Mouse (Mus musculus): ENCODE measurements around the gene Amigo2. TPM values are rescaled to one million over a fixed set of nuclear protein-coding genes. Genes with fewer than 3 reads are reported as not detected.

The Amigo2 gene
- total and polyA plus RNA-seq, 3 experiments: 2.3 to 6.9 (median 6.1) TPM

DNA sequence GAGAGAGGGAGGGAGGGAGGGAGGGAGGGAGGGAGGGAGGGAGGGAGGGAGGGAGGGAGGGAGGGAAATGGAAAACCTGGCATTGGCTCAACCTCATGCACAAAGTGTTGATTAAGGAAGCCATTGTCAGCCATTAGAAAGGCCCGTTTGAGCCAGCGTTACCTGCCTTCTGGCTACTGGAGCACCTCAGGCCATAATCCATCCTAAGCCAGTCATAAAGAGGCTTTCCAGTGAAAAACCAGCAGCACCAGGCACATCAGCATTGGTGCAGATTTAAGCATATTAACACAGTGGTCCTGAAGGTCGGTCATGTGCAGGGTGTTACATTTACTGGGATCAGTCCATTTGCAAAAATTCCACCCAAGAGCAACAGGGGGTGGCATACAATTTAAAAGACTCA, 25.7 kb upstream of the Amigo2 start:
- H3K27me3 ChIP-seq (ENCODE audit: control insufficient read depth, insufficient read depth, low read length): no peaks in the 10 kb centered on the region
- no peak for DNase-seq
- no peak overlapping the region for H3K27ac ChIP-seq

DNA sequence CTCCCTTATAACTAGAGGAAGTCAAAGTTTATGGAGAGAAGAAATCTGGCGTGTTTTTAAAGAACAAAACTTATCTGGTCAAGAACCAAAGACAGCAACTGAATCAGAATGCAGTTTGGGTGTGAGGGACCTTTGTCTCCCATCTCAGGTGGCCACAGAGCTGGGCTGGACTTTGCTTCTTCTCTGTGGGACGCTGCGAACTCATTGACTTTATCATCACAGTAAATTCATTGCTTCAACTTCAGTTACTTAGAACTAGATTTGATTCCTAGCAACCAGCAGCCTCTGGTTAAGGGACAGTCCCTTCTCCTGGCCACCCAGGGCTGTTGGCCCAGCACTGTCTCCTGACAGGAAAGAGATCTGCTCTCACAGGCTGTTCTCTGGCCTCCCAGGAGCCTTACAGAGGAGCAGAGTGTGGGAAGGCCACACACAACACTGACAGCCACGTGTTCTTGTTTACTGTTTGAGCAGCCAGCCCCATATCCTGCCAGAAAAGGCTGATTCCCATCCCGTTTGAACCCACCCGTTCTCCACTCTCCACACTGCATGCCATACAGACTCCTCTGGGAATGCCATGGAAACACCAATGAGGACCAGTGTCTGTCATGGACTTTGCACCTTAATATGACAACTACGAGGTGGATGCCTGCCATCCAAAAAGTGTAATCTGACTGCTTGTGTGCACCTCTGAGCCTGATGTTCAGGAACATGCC, 25.1 kb upstream of the Amigo2 start:
- WGBS: 44% methylated on average over 7 of the region's 7 CpGs
- no peaks in the 10 kb centered on the region for H3K36me3 ChIP-seq (ENCODE audit: control insufficient read depth, insufficient read depth, low read length)
- no peak overlapping the region for H3K9ac ChIP-seq (ENCODE audit: low read depth, low read length)
- no peak for DNase-seq
- intact Hi-C loops (cut with DNase I): no loop called here
- no peaks in the 10 kb centered on the region; the same call in 1 of the 2 replicates for H3K79me2 ChIP-seq (replicated peaks; ENCODE audit: control insufficient read depth, insufficient read depth, low read length)
- TF ChIP-seq CTCF (IDR thresholded peaks at IDR 0.05): no peak
- no peak for TF ChIP-seq POLR2A (IDR thresholded peaks at IDR 0.05; ENCODE audit: insufficient read depth, low read depth, low read length)
- no peak for TF ChIP-seq EP300 (IDR thresholded peaks at IDR 0.05; ENCODE audit: insufficient read depth, low read depth, low read length)
- no peak overlapping the region for H3K4me3 ChIP-seq
- H3K27me3 ChIP-seq (ENCODE audit: control insufficient read depth, insufficient read depth, low read length): no peaks in the 10 kb centered on the region
- H3K27ac ChIP-seq: no peak overlapping the region
- peaks cover 8% of the 10 kb centered on the region for H3K4me1 ChIP-seq (ENCODE audit: control insufficient read depth, insufficient read depth, low read length)

More for the DNA sequence above, 25.7 kb upstream of the Amigo2 start:
- 82% methylated on average over 3 of the region's 3 CpGs for WGBS
- no peak overlapping the region for H3K9ac ChIP-seq (ENCODE audit: low read depth, low read length)
- H3K4me1 ChIP-seq (ENCODE audit: control insufficient read depth, insufficient read depth, low read length): peaks cover 8% of the 10 kb centered on the region
- TF ChIP-seq CTCF (IDR thresholded peaks at IDR 0.05): no peak
- TF ChIP-seq POLR2A (IDR thresholded peaks at IDR 0.05; ENCODE audit: insufficient read depth, low read depth, low read length): no peak
- no peak for TF ChIP-seq EP300 (IDR thresholded peaks at IDR 0.05; ENCODE audit: insufficient read depth, low read depth, low read length)
- no peak overlapping the region for H3K4me3 ChIP-seq
- no peaks in the 10 kb centered on the region; the same call in 1 of the 2 replicates for H3K79me2 ChIP-seq (replicated peaks; ENCODE audit: control insufficient read depth, insufficient read depth, low read length)
- no peaks in the 10 kb centered on the region for H3K36me3 ChIP-seq (ENCODE audit: control insufficient read depth, insufficient read depth, low read length)
- intact Hi-C loops (cut with DNase I): no loop called here

DNA sequence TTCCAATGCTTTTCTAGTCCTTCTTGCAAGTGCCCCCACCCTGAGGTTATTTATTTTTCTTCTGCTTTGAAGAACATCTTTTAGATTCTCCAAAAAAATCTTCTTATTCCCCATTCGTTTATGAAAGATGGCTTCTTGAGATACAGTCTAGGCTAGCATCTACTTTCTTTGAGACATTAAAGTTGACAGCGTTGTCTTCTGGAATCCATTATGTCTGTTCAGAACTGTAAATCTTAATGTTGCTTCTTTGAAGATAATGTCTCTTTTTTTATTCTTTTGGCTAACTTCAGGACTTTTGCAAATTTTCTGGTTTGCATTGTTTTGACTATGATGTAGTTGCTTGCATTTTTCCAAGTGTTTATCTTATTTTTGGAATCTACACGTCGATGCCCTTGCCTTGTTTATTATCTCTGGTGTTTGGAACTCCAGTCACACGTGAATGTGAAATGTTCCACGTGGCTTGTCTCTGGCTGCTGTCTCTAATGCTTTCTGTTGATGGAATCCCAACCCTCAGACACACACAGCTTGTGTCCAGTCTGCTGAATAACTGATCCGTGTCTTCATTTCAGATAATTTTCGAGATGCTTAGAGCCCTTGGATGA, 20.1 kb upstream of the Amigo2 start:
- no peak for DNase-seq
- H3K4me1 ChIP-seq (ENCODE audit: control insufficient read depth, insufficient read depth, low read length): peaks cover 4% of the 10 kb centered on the region
- H3K4me3 ChIP-seq: no peak overlapping the region
- WGBS: 49% methylated on average over 8 of the region's 8 CpGs
- H3K9ac ChIP-seq (ENCODE audit: low read depth, low read length): no peak overlapping the region
- no peak overlapping the region for H3K27ac ChIP-seq
- H3K27me3 ChIP-seq (ENCODE audit: control insufficient read depth, insufficient read depth, low read length): no peaks in the 10 kb centered on the region
- intact Hi-C loops (cut with DNase I): no loop called here
- H3K79me2 ChIP-seq (replicated peaks; ENCODE audit: control insufficient read depth, insufficient read depth, low read length): no peaks in the 10 kb centered on the region; the same call in 1 of the 2 replicates
- H3K36me3 ChIP-seq (ENCODE audit: control insufficient read depth, insufficient read depth, low read length): no peaks in the 10 kb centered on the region
- TF ChIP-seq POLR2A (IDR thresholded peaks at IDR 0.05; ENCODE audit: insufficient read depth, low read depth, low read length) (no peak), CTCF (IDR thresholded peaks at IDR 0.05) (no peak)

DNA sequence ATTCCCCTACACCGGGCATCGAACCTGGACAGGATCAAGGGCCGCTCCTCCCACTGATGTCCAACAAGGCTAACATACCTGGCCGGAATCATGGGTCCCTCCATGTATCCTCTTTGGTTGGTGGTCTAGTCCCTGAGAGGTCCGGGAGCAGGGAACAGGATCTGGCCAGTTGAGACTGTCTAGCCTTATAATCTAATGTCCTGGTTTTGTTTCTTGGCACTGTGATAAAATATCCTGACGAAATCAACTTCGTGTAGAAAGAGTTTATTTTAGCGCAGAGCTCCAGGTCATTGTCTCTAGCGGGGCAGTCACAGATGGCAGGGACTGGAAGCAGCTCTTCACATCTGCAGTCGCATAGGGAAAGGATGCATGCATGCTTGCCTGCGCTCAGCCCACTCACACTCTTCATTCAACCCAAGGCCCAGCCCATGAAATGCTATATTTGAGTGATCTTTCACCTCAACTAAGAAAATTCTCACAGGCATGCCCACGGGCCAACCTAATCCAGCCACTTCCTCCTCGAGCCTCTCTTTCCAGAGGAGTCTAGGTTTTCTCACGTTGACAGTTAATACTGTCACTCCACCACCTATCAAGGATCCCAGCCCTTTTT, 19.3 kb upstream of the Amigo2 start:
- no peak overlapping the region for H3K9ac ChIP-seq (ENCODE audit: low read depth, low read length)
- H3K4me3 ChIP-seq: no peak overlapping the region
- TF ChIP-seq CTCF (IDR thresholded peaks at IDR 0.05): no peak
- TF ChIP-seq EP300 (IDR thresholded peaks at IDR 0.05; ENCODE audit: insufficient read depth, low read depth, low read length): no peak
- no peak for TF ChIP-seq POLR2A (IDR thresholded peaks at IDR 0.05; ENCODE audit: insufficient read depth, low read depth, low read length)
- peaks cover 1% of the 10 kb centered on the region for H3K4me1 ChIP-seq (ENCODE audit: control insufficient read depth, insufficient read depth, low read length)
- 72% methylated on average over 14 of the region's 14 CpGs for WGBS
- H3K36me3 ChIP-seq (ENCODE audit: control insufficient read depth, insufficient read depth, low read length): no peaks in the 10 kb centered on the region
- no peak for DNase-seq
- no peak overlapping the region for H3K27ac ChIP-seq
- no peaks in the 10 kb centered on the region; the same call in 1 of the 2 replicates for H3K79me2 ChIP-seq (replicated peaks; ENCODE audit: control insufficient read depth, insufficient read depth, low read length)
- H3K27me3 ChIP-seq (ENCODE audit: control insufficient read depth, insufficient read depth, low read length): no peaks in the 10 kb centered on the region
- intact Hi-C loops (cut with DNase I): no loop called here

DNA sequence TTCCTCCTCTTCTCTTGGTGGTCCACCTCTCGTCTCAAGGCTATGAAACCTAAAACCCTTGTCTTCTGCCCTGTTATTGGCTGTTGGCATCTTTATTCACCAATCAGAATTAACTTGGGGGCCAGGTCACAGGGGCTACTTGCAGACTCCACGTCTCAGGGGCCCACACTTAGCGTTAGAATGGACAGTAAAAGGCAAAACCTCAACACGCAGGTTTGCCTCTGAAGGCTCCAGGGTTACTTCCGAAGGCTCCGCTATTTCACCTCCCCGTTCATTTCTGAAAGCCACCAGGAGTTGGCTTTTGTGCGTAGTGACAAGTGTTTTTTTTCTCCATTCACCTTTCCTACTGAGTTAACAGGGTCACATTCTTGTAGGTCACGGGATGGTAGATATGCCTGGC, 15.2 kb upstream of the Amigo2 start:
- TF ChIP-seq EP300 (IDR thresholded peaks at IDR 0.05; ENCODE audit: insufficient read depth, low read depth, low read length) (no peak), CTCF (IDR thresholded peaks at IDR 0.05) (no peak), POLR2A (IDR thresholded peaks at IDR 0.05; ENCODE audit: insufficient read depth, low read depth, low read length) (no peak)
- intact Hi-C loops (cut with DNase I): no loop called here
- no peak overlapping the region for H3K27ac ChIP-seq
- H3K9ac ChIP-seq (ENCODE audit: low read depth, low read length): no peak overlapping the region
- H3K36me3 ChIP-seq (ENCODE audit: control insufficient read depth, insufficient read depth, low read length): no peaks in the 10 kb centered on the region
- no peaks in the 10 kb centered on the region for H3K79me2 ChIP-seq (replicated peaks; ENCODE audit: control insufficient read depth, insufficient read depth, low read length)
- no peak overlapping the region for H3K4me3 ChIP-seq
- no peak for DNase-seq
- 85% methylated on average over 9 of the region's 9 CpGs for WGBS
- peaks cover 3% of the 10 kb centered on the region for H3K4me1 ChIP-seq (ENCODE audit: control insufficient read depth, insufficient read depth, low read length)
- H3K27me3 ChIP-seq (ENCODE audit: control insufficient read depth, insufficient read depth, low read length): no peaks in the 10 kb centered on the region

Data from heart, adult 2 months (tissue).